Mouse (Mus musculus): ENCODE measurements at regions not wholly inside any gene's neighbourhood (a gene's known extent, or its start where the extent isn't known, plus 50 kb on each side); places are given as distances from the start of the nearest gene placed in this dataset.

GRCm38 (mm10) chr4:125201638-125202325 is 74.1 kb upstream of the Zc3h12a start:
- TF ChIP-seq GATA1 (IDR thresholded peaks at IDR 0.05; ENCODE audit: borderline replicate concordance, low read length) (no peak), FLI1 (IDR thresholded peaks at IDR 0.05; ENCODE audit: low read length) (no peak)

Measured in megakaryocyte, embryonic 14.5 days (primary cell).